Mouse (Mus musculus): ENCODE results near the gene E2f8.

DNA sequence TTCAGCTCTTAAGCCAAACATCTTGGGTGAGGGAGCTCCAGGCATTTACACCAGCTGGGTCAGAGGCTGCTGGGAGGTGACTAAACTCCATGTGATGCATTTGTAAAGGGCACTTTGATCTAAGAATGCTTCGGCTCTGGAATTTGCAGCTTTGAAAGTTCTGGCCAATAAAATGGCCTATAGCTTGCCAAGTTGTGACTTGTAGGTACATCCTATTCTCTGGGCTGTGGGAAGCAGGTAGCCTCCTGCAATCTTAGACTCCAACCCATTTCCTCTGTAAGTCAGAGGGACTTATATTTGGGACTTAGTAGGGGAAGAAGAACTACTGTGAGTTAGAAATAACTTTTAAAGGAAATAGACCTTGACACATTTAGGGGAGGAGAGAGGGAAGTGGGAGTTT is 20.4 kb downstream of the E2f8 start:
- no peak for TF ChIP-seq POLR2A (IDR thresholded peaks at IDR 0.05; ENCODE audit: low read depth, low read length)
- TF ChIP-seq CTCF (IDR thresholded peaks at IDR 0.05; ENCODE audit: extremely low read depth, insufficient read depth, insufficient read length, insufficient replicate concordance) = no peak
